Mouse (Mus musculus) c-Kit-positive CD71-positive TER-119-negative erythroid progenitor cells, embryonic 14.5 days (primary cell): ENCODE data around the gene Rplp0.
A peak's percentile ranks its signal among the peaks of the same experiment; 100 is the strongest.
"Not testable (repeated sequence)": the region's sequence is repeated elsewhere in the genome, so short reads cannot be mapped to it uniquely, and the experiment has no call there.

Experiments used
- DNase-seq: peaks from one replicate; pipeline ENCODE4 v3.0.0-alpha.2; 2013; ENCODE audit warnings: low read depth

Gene Rplp0

GRCm38 (mm10) chr5:115559237-115560101, at the start of gene Rplp0:
Rplp0 (plus strand) TSS chr5:115559467.
- DNase-seq: peak; percentile 99

GRCm38 (mm10) chr5:115509790-115510689, 49.2 kb upstream of the Rplp0 start:
- DNase-seq: no peak

- no peak for DNase-seq
These were observed 46.9 kb upstream of the Rplp0 start for GRCm38 (mm10) chr5:115512375-115512774.

- no peak for DNase-seq
These were observed 46.0 kb upstream of the Rplp0 start for GRCm38 (mm10) chr5:115513246-115513645.

- DNase-seq: no peak
These were observed 45.5 kb upstream of the Rplp0 start for GRCm38 (mm10) chr5:115513721-115514120.

GRCm38 (mm10) chr5:115514346-115514745, 44.9 kb upstream of the Rplp0 start:
- DNase-seq: no peak

GRCm38 (mm10) chr5:115514896-115515587, 44.2 kb upstream of the Rplp0 start:
- no peak for DNase-seq

- DNase-seq: no peak
These were observed 43.0 kb upstream of the Rplp0 start for GRCm38 (mm10) chr5:115516081-115516907.

GRCm38 (mm10) chr5:115516908-115517307, 42.4 kb upstream of the Rplp0 start:
- no peak for DNase-seq

- no peak for DNase-seq
These were observed 41.8 kb upstream of the Rplp0 start for GRCm38 (mm10) chr5:115517501-115517900.

- not testable (repeated sequence) for DNase-seq
These were observed 41.1 kb upstream of the Rplp0 start for GRCm38 (mm10) chr5:115518214-115518613.

- no peak for DNase-seq
These were observed 38.9 kb upstream of the Rplp0 start for GRCm38 (mm10) chr5:115520325-115520869.

- DNase-seq: no peak
These were observed 37.5 kb upstream of the Rplp0 start for GRCm38 (mm10) chr5:115521553-115522461.

- no peak for DNase-seq
These were observed 36.7 kb upstream of the Rplp0 start for GRCm38 (mm10) chr5:115522531-115522930.

GRCm38 (mm10) chr5:115522981-115523499, 36.2 kb upstream of the Rplp0 start:
- no peak for DNase-seq

GRCm38 (mm10) chr5:115523971-115524370, 35.3 kb upstream of the Rplp0 start:
- no peak for DNase-seq

- no peak for DNase-seq
These were observed 34.8 kb upstream of the Rplp0 start for GRCm38 (mm10) chr5:115524471-115524870.

- DNase-seq: no peak
These were observed 33.9 kb upstream of the Rplp0 start for GRCm38 (mm10) chr5:115525416-115525815.

- DNase-seq: no peak
These were observed 33.3 kb upstream of the Rplp0 start for GRCm38 (mm10) chr5:115525943-115526342.
